Mouse (Mus musculus): ENCODE data around the gene Maml3. TPM values are rescaled to one million over a fixed set of nuclear protein-coding genes. Genes with fewer than 3 reads are reported as not detected.

Maml3 gene
- total RNA-seq, 2 experiments from 2014 or later: 19.6 to 20.9 TPM

DNA sequence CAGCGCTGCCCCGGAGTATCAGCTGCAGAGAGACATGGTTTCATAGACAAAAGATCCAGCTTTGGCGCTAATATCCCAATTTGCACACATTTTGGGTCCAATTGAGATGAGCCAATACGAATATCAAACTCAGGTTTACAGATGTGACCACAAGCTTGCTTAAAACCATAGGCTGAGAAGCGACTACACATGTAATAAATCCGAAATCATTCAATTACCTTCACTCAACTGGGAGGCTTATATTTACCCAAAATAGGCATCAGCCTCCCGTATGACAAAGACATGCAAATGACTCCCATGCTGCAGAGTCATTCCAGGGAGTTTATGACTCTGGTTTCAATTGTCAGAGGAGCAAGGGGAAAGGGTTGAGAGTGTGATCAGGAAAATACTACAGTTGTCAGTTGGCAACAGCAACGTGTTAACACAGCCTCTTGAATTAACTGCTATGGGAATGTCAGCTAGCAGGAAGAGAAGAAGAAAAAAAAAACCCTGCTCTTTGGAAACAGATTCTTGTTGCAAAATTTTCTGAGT, 224.3 kb downstream of the Maml3 start:
- DNase-seq (ENCODE audit: low spot score in 2 of 2): no peak

DNA sequence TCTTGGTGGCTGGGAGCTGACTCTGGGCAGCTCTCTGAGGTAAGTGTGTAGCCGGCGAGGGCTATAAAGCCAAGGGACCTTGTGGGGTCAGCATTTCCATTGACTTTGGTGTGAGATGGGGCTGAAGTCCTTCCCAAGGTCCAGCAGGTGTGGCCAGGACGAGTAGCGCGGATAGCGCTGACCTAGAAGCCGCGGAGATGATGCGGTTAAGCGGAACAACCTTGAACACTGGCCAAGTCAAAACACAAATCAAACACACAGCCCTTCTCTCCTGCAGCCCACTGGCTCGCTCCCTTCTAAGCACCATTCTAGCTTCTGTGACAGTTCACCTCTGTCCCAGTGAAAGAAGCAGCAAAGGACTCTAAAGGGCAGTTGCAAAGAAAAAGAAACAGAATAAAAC, 225.7 kb downstream of the Maml3 start:
- DNase-seq (ENCODE audit: low spot score in 2 of 2): no peak

DNA sequence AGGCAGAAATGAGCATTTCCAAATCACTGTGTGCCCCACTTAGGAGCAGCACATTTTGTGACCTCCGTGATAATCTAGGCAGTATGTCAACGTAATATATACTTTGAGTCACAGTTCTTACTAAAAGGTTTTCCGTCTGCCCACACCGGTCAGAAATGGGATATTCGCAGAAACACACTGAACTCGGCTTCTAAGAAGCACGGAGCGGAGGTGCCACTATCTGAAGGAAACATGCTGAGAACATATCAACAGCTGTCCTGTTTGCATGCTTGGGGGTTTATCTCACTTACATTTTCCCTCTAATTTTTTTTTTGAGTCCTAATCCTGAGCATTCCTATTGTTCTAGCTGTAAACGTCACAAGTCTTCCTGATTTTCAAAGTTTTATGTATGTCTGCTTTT, 226.3 kb downstream of the Maml3 start:
- DNase-seq (ENCODE audit: low spot score in 2 of 2): no peak

GRCm38 (mm10) chr3:51876729-51877128, 228.1 kb downstream of the Maml3 start:
- DNase-seq (ENCODE audit: low spot score in 2 of 2): no peak

DNA sequence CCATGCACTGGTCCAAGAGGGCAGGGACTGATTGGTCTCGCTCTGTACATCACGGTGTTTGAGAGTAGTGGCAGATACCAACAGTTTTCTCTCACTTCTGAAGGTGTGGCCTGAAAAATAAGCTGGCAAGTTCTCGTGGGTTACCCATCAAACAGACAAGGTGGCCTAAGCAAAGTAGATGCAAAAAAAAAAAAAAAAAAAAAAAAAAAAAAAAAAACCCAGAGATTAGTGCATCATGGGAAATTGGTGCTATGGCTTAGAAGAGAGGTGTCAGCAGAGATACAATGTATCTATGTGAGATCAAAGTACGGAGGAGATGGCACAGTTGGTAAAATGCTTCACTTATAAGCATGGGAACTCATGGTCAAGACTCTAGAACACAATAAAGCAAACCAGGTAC, 229.2 kb downstream of the Maml3 start:
- DNase-seq (ENCODE audit: low spot score in 2 of 2): no peak

GRCm38 (mm10) chr3:51874252-51874651, 230.6 kb downstream of the Maml3 start:
- DNase-seq (ENCODE audit: low spot score in 2 of 2): no peak

- no peak for DNase-seq (ENCODE audit: low spot score in 2 of 2)
Observed at GRCm38 (mm10) chr3:51872771-51873170, 232.1 kb downstream of the Maml3 start.

- DNase-seq (ENCODE audit: low spot score in 2 of 2): no peak
Observed at GRCm38 (mm10) chr3:51871346-51871745, 233.5 kb downstream of the Maml3 start.

DNA sequence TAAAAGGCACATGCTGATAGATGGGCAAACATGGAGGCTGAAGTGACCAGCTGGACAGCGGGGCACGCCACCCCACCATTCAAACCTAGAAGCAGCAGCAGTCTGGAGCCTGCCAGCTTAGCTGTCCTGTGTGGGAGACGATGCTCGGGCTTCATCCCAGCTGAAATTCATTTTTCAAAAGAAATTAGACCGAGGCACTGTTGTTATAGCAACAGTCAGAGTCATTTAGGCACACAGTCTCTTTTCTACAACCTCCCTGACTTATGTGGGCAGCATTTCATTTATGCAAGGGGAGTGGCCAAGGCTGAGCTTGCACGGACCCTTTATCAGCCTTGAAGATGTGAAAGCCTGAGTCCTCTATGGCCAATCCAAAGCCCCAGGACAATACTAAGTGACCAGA, 234.9 kb downstream of the Maml3 start:
- no peak for DNase-seq (ENCODE audit: low spot score in 2 of 2)

DNA sequence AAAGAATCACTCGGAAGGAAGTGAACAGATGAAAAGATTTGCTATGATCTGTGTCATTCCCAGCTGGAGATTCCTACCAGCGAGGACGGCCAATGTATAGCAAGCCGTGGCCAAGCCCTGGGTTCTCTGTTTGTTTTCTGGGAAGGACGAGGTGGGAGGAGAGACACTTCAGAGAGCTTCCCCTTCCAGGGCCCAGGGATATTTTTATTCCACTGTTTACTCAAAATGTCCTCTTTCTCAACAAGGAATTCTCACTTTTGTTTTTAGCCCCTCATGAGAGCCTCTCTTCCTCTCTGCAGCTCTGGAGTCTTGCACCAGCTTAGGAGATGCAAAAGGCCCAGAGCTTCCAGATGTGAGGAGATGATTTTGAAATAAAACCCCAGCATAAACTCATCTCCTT, 236.0 kb downstream of the Maml3 start:
- no peak for DNase-seq (ENCODE audit: low spot score in 2 of 2)

DNA sequence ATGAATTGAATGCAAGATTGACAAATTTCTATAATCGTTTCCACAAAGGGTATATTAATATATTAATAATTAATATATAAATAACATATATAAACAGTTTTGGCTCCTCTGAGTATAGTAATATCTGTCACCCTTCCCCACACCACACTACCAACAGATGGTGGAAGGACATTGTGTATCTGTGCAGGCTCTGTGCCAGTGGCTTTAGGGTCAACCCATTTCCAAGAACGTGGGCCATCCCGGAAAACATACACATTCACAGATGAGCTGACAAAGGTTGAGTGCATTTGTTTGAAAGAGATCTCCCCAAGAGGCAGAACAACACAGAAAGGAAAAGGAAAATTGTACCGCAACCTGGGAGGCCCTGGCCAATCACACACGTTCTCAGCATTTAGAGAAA, 238.4 kb downstream of the Maml3 start:
- no peak for DNase-seq (ENCODE audit: low spot score in 2 of 2)

- DNase-seq (ENCODE audit: low spot score in 2 of 2): no peak
Observed at GRCm38 (mm10) chr3:51861631-51862030, 243.2 kb downstream of the Maml3 start.

- DNase-seq (ENCODE audit: low spot score in 2 of 2): no peak
Observed at GRCm38 (mm10) chr3:51860458-51860857, 244.4 kb downstream of the Maml3 start.

DNA sequence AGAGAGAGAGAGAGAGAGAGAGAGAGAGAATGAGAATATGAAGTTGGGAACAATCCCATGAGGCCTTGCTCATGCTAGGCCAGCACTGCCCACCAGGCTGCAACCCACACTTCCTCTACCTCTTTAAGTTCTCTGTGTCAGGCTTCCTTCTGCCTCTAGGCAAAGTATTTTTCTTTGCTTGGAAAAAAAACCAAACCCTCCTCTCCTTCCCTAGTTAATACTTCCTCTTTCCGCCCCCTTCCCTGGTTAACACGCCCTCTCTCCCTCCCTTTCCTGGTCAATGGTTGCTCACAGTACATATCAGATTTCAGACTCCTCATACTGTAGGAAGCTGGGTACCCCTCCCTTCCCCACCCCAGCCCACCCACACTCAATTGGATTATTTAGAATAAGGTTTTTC, 245.7 kb downstream of the Maml3 start:
- no peak for DNase-seq (ENCODE audit: low spot score in 2 of 2)

GRCm38 (mm10) chr3:51854152-51854551, 250.7 kb downstream of the Maml3 start:
- DNase-seq (ENCODE audit: low spot score in 2 of 2): no peak

DNA sequence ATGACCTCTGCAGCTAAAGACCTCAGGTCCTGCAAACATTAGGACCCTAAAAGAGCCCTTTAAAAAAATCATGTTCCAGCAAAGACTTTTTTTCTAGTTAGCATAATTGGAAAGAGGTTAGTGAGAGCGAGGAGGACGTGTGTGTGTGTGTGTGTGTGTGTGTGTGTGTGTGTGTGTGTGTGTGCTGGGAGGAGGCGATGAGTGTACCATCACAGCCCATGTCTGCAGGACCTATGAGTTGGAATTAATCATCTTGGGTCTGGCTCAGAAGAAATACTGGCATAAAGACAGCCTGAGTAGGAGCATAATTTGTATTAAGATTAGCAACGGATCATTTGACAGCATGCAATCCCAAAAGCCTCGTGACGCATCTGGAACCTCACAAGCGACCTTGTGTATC, 251.3 kb downstream of the Maml3 start:
- no peak for DNase-seq (ENCODE audit: low spot score in 2 of 2)

DNA sequence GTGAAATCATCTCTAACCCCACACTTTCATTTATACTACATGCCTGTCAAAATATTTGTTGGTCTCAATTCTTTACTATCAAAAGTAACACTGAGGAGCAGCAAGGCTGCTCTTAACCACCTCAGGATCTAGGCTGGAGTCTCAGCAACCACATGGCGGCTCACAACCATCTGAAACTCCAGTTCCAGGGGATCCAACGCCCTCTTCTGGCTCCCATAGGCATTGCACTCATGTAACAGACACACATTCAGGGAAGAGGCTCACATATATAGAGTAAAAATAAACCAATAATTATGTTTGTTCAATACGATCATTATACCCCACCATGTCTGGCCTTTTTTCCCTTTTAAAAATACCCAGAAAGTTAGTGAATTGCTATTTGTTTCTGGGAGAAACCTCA, 252.2 kb downstream of the Maml3 start:
- no peak for DNase-seq (ENCODE audit: low spot score in 2 of 2)

GRCm38 (mm10) chr3:51851596-51851995, 253.3 kb downstream of the Maml3 start:
- DNase-seq (ENCODE audit: low spot score in 2 of 2): no peak

DNA sequence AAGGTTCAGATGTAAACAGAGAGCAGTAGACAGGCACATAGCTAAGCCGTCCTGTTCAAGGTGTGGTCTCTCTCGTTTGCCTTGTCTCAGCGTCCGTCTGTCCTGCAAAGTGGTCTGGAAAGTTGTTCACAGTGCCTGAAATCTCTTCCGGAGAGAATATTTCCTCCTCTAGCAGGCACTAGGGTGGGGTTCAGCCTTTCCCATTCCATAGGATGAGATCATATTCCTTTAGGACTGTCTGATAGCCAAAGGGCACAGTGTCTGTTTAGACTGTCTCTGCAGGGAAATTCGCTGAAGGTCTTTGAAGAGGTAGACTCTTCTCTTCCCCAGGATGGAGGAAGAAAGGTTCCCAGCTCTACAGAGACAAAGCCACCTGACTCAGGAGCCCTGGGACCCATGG, 255.4 kb downstream of the Maml3 start:
- no peak for DNase-seq (ENCODE audit: low spot score in 2 of 2)

- no peak for DNase-seq (ENCODE audit: low spot score in 2 of 2)
Observed at GRCm38 (mm10) chr3:51847262-51847661, 257.6 kb downstream of the Maml3 start.

GRCm38 (mm10) chr3:51844255-51844654, 260.6 kb downstream of the Maml3 start:
- no peak for DNase-seq (ENCODE audit: low spot score in 2 of 2)

- no peak for DNase-seq (ENCODE audit: low spot score in 2 of 2)
Observed at GRCm38 (mm10) chr3:51842140-51842539, 262.7 kb downstream of the Maml3 start.

DNA sequence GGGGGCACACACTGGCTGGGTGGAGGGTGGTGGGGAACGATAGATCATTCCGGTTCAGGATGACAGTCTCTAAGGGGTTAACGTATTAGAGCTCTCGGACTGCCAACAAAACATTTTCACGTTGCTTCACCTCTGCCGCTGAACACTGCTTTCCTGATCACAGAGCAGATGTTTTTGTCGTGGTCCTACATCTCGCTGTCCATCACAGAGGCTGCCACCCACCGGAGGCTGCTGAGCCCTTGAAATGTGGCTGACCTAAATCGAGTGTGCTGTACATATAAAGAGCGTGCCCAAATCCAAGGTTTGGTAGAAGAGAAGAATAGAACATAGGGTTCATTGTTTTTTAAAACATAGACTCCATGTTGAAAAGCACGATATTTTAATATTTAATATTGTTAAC, 263.3 kb downstream of the Maml3 start:
- DNase-seq (ENCODE audit: low spot score in 2 of 2): no peak

DNA sequence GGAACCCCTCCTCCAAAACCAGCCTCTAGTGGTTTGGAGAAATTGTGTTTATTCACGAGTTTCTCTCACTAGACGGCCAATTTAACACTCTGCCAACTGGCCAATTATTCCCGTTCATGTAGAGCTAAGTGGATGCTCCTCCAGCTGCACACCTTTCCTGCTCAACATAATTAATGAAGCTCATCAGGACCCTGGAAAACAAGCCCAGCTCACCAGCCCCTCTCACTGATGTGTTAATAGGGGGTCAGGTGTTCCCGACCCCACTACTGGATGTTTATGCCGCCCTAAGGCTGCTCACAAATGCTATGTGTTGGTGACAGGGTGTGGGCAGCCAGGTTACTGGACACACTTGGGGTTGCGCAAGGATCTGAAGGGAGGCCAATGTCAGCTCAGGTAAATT, 263.7 kb downstream of the Maml3 start:
- no peak for DNase-seq (ENCODE audit: low spot score in 2 of 2)
